Mouse (Mus musculus): ENCODE results near the gene Usmg5.

DNA sequence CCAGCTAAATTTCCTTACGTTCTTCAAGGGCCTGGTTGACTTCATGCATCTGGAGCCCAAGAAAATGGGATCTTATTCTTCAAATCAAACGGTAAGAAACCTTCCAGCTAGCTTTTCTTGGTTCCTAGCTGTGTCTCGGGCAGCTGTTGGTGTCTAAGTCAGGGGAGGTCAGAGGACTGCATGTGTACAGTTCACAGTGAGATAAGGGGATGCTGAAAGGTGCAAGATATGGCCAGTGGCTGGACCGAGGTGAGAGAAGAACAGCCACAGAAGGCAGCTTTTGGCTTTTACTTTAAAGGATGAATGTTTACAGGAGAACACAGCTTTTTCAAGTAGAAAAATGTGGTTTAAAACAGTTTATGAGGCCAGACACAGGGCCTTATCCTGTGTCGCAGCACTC lies 10.6 kb upstream of the Usmg5 start:
- TF ChIP-seq CTCF (IDR thresholded peaks at IDR 0.05; ENCODE audit: borderline replicate concordance, extremely low read depth, insufficient read depth, insufficient read length) (no peak), POLR2A (IDR thresholded peaks at IDR 0.05; ENCODE audit: borderline replicate concordance, extremely low read depth, insufficient read depth, insufficient read length, poor library complexity, severe bottlenecking) (no peak)

All from brain, embryonic 14.5 days (tissue).